Mouse (Mus musculus) ES-Bruce4 (cell line): ENCODE data around the gene Bloc1s5. TPM values are rescaled to one million over a fixed set of nuclear protein-coding genes. Genes with fewer than 3 reads are reported as not detected.
"Not testable (repeated sequence)": the region's sequence is repeated elsewhere in the genome, so short reads cannot be mapped to it uniquely, and the experiment has no call there.

Source experiments
- H3K27ac ChIP-seq: 2 replicates; pipeline ENCODE4 v1.5.1; 2012; ENCODE audit warnings: low read length, inconsistent platforms; ENCODE audit not compliant: insufficient read depth
- H3K27me3 ChIP-seq: 2 replicates; pipeline ENCODE4 v1.6.1; 2012; ENCODE audit warnings: mild to moderate bottlenecking, low read length, inconsistent platforms; ENCODE audit not compliant: control insufficient read depth, poor library complexity, insufficient read depth, severe bottlenecking
- H3K36me3 ChIP-seq: 2 replicates; pipeline ENCODE4 v1.6.1; 2012; ENCODE audit warnings: inconsistent platforms, mild to moderate bottlenecking, low read length, moderate library complexity; ENCODE audit not compliant: control insufficient read depth, poor library complexity, insufficient read depth, severe bottlenecking
- H3K4me1 ChIP-seq: one replicate; pipeline ENCODE4 v1.8.1; 2011; ENCODE audit warnings: low read length; ENCODE audit not compliant: control insufficient read depth, insufficient read depth
- H3K4me3 ChIP-seq: 2 replicates; pipeline ENCODE4 v1.5.1; 2011; ENCODE audit warnings: low read depth, mild to moderate bottlenecking, low read length
- H3K9ac ChIP-seq: 2 replicates; pipeline ENCODE4 v1.6.1; 2012; ENCODE audit warnings: low read depth, mild to moderate bottlenecking, inconsistent platforms; ENCODE audit not compliant: poor library complexity, severe bottlenecking
- H3K9me3 ChIP-seq: replicated peaks from 2 replicates; pipeline ENCODE4 v1.6.1; 2012; ENCODE audit warnings: mild to moderate bottlenecking, low read length, inconsistent platforms; ENCODE audit not compliant: control insufficient read depth, poor library complexity, insufficient read depth, severe bottlenecking
- CTCF ChIP-seq: IDR thresholded peaks from one replicate; pipeline ENCODE4 v1.8.1; 2011; ENCODE audit warnings: low read depth, low read length
- EP300 ChIP-seq: IDR thresholded peaks from 2 replicates; pipeline ENCODE4 v1.6.1; 2011; ENCODE audit warnings: low read depth, low read length; ENCODE audit not compliant: insufficient read depth
- POLR2A ChIP-seq: IDR thresholded peaks from one replicate; pipeline ENCODE4 v1.8.1; 2011; ENCODE audit warnings: low read length; ENCODE audit not compliant: insufficient read depth
- polyA plus RNA-seq: library from polyadenylated mRNA; stranded (reverse); fragments of >200 nt; gene quantifications from 2 replicates; pipeline ENCODE4 v1.2.4, GENCODE M21; 2011; ENCODE audit warnings: low read depth; ENCODE audit not compliant: missing spikeins, insufficient read depth, insufficient read length

Bloc1s5 gene
- polyA plus RNA-seq, 1 experiment: 5.1 TPM

- Histone ChIP-seq H3K36me3 (no peaks in the 10 kb centered on the region), H3K27ac (no peak overlapping the region), H3K4me3 (no peak overlapping the region), H3K9ac (no peak overlapping the region), H3K9me3 (no peaks in the 10 kb centered on the region), H3K4me1 (no peaks in the 10 kb centered on the region), H3K27me3 (no peaks in the 10 kb centered on the region)
- TF ChIP-seq CTCF (peak; percentile 23), POLR2A (no peak), EP300 (no peak)
These were observed 9.2 kb downstream of the Bloc1s5 start for GRCm38 (mm10) chr13:38625492-38626228.

- Histone ChIP-seq H3K9me3 (no peaks in the 10 kb centered on the region), H3K9ac (no peak overlapping the region), H3K36me3 (no peaks in the 10 kb centered on the region), H3K4me1 (no peaks in the 10 kb centered on the region), H3K27ac (no peak overlapping the region), H3K4me3 (no peak overlapping the region), H3K27me3 (no peaks in the 10 kb centered on the region)
- no peak for TF ChIP-seq CTCF
- TF ChIP-seq EP300: no peak
- TF ChIP-seq POLR2A: no peak
These were observed 10.5 kb downstream of the Bloc1s5 start for GRCm38 (mm10) chr13:38624292-38624902.

- H3K27ac ChIP-seq: no peak overlapping the region
- H3K4me1 ChIP-seq: no peaks in the 10 kb centered on the region
- H3K4me3 ChIP-seq: no peak overlapping the region
- H3K9me3 ChIP-seq: no peaks in the 10 kb centered on the region
- H3K36me3 ChIP-seq: no peaks in the 10 kb centered on the region
- no peak overlapping the region for H3K9ac ChIP-seq
- TF ChIP-seq POLR2A (no peak), CTCF (no peak), EP300 (no peak)
- no peaks in the 10 kb centered on the region for H3K27me3 ChIP-seq
These were observed 11.6 kb downstream of the Bloc1s5 start for GRCm38 (mm10) chr13:38623296-38623695.

- not testable (repeated sequence) for H3K27ac ChIP-seq, H3K36me3 ChIP-seq, H3K4me1 ChIP-seq, H3K9me3 ChIP-seq, H3K27me3 ChIP-seq, H3K9ac ChIP-seq, H3K4me3 ChIP-seq
These were observed 16.8 kb downstream of the Bloc1s5 start for GRCm38 (mm10) chr13:38618001-38618630.

- Histone ChIP-seq H3K4me1 (no peaks in the 10 kb centered on the region), H3K27me3 (no peaks in the 10 kb centered on the region)
These were observed 18.0 kb downstream of the Bloc1s5 start for GRCm38 (mm10) chr13:38616887-38617286.

GRCm38 (mm10) chr13:38615656-38616055, 19.3 kb downstream of the Bloc1s5 start:
- Histone ChIP-seq H3K27me3 (no peaks in the 10 kb centered on the region), H3K4me3 (no peak overlapping the region), H3K4me1 (no peaks in the 10 kb centered on the region), H3K9ac (no peak overlapping the region), H3K9me3 (no peaks in the 10 kb centered on the region; the same call in 1 of the 2 replicates), H3K27ac (no peak overlapping the region), H3K36me3 (no peaks in the 10 kb centered on the region)
- no peak for TF ChIP-seq POLR2A
- no peak for TF ChIP-seq EP300
- TF ChIP-seq CTCF: no peak

More at GRCm38 (mm10) chr13:38616887-38617286, 18.0 kb downstream of the Bloc1s5 start:
- no peak for TF ChIP-seq EP300
- TF ChIP-seq POLR2A: no peak
- no peak for TF ChIP-seq CTCF
- no peak overlapping the region for H3K9ac ChIP-seq
- no peak overlapping the region for H3K27ac ChIP-seq
- no peak overlapping the region for H3K4me3 ChIP-seq
- no peaks in the 10 kb centered on the region for H3K36me3 ChIP-seq
- H3K9me3 ChIP-seq: no peaks in the 10 kb centered on the region; the same call in 1 of the 2 replicates
